Mouse (Mus musculus) ovary, postnatal 10 days (tissue): ENCODE measurements around the gene Ahrr.

Source experiments
- DNase-seq: peaks from one replicate; pipeline ENCODE4 v3.0.0; 2022; ENCODE audit warnings: low spot score

Ahrr gene

GRCm38 (mm10) chr13:74292167-74292566 lies at the start of gene Ahrr:
TSS of gene Ahrr (minus strand) at chr13:74292331.
- DNase-seq: peak; percentile 9

DNA sequence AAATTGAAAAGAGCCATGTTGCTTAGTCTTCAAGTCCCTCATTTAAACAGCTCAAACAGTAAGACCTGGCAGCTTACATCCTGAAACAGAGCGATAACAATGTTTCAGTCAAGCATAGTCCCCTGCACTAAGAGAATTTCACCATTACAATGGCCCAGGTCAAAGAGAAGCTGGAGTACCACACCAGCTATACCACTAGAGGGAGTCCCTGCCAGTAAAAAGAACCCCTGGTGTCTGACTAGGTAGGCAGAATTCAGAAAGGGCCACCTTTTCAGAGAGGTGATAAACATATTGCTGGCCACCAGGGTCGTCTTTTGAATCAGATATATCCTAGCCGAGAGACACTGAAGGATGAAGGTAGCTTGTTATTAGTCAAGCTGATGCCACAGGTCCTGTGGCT lies 48.9 kb upstream of the Ahrr start:
- DNase-seq: no peak

DNA sequence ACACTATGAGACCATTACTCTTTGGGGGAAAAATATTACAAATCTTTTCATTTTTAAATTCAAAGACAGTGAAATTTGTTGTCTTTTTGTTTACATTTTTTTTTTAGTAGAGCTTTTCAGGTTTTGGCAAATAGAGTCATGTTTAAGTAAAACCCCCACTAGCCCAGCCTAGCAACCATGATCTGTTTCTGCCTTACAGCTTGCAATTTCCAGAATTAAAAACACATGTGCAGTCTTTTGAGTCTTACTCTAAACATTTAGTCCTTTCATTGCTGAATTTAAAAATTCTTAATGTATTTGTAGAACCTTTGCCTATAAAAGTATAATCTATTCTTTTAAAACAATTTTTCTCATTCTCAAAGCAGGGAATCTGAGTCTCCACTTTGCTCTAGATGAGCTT lies 37.2 kb upstream of the Ahrr start:
- no peak for DNase-seq

DNA sequence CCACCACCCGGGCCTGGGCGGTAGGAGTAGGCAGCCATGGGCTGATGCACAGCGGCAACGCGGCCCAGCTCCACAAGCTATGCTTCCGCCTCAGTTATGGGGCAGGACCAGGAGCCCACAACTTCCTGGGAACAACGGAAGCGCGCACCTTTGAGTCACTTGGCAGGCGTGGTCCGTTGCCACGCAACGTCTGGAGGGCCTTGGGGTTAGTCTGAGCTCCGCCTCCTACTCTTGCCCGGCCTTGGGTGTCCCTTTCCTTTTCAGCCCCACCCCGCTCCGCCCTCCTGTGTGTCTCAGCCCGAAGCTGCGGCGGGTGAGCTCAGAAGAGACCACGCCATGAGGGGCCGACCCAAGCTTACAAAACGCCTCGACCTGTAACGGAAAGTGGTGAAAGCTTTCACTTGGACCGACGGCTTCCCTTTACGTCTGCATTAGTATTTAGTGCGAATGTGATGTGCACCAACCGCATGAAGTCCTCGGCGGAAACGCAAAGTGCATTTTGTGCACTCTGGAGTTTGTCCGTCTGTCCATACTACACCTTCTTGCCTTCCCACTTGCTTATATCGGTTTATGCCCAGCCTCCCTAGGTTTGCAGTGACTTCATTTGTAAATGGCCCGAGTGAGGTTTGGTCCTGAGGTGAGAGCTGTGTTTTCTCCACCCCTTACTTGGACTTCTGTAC lies 25.2 kb upstream of the Ahrr start, which contains the start of gene Pdcd6:
Gene Pdcd6 (minus strand): TSS at position 411 of the 680 bp plus-strand sequence.
- DNase-seq: peak; percentile 72

- DNase-seq: no peak
These were observed 24.6 kb upstream of the Ahrr start for GRCm38 (mm10) chr13:74316789-74317169.

DNA sequence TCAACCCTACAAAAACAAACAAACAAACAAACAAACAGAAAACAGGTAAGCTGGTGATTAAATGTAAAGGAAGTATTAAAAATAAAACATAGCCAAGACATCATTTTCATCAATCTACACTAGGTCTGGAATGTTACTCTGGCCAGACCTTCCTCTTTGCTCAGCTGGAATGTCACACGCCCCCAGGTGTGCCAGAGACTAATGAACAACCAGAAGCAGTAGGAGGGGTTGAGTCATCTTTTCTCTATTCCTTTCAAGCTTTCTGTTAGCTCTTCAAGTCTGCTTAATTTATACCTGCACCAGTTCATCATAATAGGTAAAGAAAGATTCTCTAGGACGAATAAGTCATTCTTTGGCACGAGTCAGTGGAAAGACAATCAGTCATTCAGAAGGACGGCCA lies 24.3 kb upstream of the Ahrr start:
- DNase-seq: no peak

DNA sequence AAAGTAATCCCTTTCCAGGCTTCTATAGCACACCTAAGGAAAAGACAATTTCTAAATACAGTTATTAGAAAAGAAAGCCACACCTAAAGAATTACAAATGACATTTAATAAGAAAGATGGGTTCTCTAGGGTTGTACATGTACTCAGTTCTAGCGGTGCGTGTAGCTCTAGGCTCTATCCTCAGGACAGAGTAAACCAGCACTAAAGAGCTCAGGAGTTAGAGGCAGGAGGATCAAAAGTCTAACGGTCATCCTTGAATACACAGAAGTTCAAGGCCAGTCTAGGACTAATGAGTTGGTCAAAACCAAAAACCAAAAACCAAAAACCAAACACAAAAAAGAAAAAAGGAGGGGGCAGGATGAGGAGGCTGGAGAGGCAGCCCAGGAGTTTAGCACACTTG lies 22.5 kb upstream of the Ahrr start:
- DNase-seq: no peak

DNA sequence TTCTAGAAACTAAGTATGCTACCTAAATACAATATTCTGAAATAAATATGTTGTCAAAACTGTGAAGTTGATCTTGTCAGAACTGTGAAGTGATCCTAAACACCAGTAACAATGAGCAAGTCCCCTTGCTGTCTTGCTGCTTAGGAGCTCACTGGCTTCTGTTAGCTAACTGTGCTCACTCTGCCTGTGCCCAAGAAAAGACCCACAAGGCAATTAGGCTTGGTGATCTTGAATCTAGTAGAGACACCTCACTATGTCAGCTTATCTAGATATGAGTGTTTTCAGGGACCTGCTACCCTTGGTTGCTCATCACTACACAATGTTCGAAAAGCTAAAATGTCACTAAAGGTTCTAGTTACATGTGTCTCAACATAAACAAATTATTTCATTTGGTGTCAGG lies 13.6 kb upstream of the Ahrr start:
- DNase-seq: no peak

DNA sequence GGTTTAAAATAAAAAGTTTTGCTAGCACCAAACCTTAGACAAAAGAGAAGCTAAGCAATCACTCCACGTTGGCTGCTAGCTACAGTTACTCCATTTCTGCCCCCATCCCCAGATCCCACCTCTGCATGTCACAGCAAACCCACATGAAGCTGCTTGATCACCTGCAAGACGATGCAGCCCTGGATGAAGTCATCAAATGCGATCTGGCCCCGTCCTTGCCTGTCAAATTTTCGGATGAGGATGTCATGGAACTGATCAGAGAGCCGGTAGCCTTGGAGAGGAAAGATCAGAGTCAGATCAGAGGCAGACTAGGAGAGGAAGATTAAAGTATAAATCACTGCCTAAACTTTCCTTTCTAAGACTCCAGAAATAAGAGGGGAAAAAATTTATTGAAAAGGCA lies 13.2 kb upstream of the Ahrr start:
- DNase-seq: no peak

GRCm38 (mm10) chr13:74302050-74303037 lies 10.2 kb upstream of the Ahrr start:
- DNase-seq: no peak

- no peak for DNase-seq
These were observed 9.5 kb upstream of the Ahrr start for GRCm38 (mm10) chr13:74301607-74301984.

- DNase-seq: peak; percentile 27
These were observed 8.9 kb upstream of the Ahrr start for GRCm38 (mm10) chr13:74300925-74301606.

DNA sequence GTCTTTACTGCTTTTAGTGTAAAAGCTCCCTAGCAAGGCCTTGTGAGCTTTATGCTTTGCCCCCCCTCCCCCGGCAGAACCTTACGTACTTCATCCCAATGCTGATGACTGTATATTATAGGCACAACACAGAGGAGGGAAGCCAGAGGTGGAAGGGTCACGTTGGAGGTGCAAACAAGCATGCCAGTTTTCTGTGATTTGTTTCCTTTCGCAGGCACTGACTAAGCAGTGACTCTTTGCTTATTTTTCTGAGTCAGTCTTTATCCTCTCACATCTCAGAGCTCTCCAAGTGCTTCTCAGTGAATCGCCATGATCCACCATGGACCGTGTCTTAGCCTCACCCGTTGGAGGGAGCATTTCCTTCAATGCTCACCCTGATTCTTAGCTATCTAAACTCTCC lies 4.2 kb upstream of the Ahrr start:
- DNase-seq: no peak

DNA sequence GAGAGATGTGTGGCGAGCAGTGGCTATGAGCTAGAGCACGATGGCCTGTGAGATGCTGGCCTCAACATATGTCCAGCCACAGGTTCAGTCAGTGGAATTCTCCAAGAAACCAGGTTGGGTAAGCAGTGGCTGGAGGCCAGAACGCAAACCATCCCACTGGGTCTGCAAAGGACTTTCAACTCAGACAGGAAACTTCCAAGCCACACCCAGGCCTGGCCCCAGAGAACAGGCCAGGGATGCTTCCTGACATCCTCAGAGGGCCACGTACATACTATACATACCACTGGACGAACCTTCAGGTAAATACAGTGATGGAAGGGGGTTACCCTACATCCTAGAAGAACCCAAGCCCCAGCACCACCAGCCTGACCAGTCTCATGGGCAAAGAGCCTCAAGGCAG lies 2.5 kb downstream of the Ahrr start:
- no peak for DNase-seq

- DNase-seq: no peak
These were observed 9.8 kb downstream of the Ahrr start for GRCm38 (mm10) chr13:74282299-74282698.

DNA sequence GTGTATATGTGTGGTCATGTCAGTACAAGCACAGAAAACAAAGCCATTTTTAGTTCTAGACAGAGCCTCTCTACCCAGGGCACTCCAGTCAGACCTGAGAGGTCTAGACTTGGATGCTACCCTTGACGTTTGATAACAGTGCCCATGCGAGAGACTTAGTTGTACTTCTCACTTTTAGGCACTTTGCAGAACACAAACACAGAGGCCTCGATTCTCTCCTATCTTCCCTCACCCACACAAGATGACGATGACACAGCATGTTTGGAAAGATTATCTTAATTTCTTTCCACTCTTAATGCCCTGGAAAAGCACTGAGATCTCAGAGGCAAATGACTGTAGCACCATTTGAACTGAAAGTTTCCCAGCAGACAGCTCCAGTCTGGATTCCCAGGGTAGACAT lies 16.4 kb downstream of the Ahrr start:
- no peak for DNase-seq

DNA sequence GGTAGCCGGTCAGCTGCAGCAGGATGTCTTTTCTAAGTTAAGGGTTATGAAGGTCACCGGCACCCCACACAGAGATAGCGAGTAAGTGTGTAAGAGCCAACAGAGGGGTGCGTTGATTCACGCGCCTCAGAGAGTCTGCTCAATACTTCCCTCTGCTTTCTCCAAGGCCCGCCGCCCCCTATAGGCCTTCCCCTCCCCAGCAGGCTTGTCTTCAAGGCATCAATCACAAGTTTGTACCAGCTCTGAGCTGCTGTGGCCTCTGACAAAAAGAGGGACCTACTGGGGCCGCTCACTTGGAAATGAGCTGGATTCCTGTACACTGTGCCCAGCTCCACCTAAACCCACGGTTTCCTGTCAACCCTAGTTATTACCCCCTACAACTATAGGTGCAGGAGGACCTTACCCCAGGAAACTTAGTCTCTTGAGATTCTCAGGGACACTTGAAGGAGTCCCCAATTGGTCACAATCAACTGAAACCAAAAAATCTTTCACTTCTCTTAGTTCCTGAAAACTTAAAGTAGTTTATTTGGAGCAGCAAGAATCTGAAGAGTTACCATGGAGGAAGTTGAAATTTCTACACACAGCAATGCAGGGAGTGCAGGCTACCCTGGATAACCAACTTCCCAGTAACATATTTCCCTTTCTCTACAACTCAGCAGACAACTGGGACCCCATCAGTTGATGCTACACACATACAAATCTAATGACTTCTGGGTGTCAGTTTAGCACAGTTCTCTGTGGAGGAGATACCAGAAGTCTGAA lies 31.7 kb downstream of the Ahrr start:
- DNase-seq: peak; percentile 13

DNA sequence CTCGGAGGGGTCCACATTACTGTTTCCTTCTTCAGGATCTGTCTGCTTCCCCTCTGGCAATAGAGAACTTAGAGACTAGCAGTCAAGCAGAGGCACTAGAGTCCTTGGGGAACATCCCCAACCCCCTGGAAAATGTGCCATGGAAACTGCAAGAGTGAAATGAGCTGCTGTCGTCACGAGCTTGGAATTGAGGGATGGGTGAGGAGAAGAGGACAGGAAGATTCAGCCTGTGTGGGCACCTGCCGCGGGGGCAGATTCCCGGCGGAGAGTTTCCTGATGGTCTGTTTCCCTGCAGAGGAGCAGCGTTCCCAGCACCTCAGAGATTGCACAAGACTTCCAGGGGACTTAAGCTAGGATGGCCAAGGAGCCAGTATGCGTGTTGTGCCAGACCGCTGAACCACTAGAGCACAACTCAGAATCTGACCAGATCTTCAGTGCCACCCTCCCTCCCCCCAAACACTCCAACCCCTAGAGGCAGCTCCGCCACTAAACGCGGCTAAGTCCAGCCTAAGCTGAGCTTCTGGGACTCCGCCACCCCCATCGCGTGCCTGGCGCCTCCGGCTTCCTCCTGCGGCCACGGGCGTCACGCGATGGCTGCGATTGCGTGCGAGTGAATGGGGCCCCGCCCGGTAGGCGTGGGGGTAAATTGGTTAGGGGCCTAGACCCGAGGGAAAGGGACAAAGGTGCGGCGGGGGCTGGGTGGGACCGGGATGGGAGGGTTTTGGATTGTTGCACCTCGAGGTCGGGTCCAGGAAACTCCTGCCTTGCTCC lies 32.5 kb downstream of the Ahrr start:
- peak; percentile 12 for DNase-seq

DNA sequence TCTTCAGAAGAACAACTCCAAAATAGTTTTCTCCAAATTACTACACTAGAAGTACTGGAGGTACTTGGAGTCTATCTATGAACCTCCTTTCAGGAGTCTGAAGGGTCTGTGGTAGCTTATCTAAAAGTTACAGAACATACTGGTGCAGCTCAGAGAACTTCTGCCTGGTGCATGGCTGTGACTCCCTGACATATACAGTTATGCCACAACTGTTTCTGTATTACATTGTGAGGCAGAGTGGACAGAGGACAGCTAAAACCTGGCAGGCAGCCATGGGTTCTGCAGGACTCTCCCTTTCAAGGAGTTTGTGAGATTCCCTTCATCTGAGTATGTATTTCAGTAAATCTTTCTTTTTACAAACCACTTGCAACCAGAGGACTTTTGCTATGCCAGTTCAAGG lies 45.6 kb downstream of the Ahrr start:
- DNase-seq: no peak

DNA sequence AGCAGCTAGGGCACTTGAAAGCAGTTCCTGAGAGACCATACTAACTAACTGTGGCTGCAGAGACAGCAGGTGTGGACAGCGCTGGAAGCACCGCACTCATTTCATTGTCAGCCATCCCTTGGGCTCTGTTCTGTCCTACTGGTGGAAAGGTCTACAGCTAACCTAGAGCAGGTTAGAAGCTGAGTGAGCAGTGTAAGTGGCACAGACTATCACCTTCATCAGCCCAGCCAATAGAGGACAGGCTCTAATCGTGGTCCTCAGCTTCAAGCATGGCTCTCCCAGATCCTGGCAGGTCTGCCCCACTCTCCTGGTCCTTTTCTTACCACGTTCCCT lies 46.3 kb downstream of the Ahrr start:
- no peak for DNase-seq

DNA sequence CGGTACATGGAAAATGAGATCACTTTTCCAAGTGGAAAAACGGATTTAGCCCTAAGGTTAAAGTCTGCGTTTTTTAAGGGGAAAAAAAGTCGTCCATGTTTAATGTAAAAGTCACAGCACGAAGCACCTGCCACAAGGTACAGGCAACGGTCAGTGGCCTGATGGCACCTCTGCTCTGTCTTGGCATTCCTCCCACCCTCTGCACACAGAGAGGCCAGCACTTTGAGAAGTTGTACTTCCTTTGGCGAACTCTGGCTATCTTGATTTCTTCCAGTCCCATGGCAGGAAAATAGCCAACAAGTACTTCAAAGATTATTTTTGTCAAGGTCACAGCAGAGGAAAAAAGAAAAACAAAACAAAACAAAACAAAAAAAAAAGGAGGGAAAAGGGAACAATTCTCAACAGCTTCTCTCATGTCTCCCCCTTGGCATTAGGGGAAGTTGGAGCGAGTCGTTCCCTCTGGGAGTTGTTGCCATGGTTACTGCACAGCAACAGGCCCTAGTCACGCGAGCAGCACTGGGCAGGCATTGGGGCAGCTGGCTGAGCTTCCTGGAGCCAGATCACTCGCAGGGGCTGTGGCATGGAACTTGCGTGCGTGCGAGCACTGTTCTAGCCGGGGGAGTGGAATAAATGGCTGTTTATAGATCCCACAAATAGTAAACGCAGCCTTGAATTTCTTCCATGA lies 46.8 kb downstream of the Ahrr start:
- DNase-seq: peak; percentile 33
